9 mouse cellular contexts compared by ENCODE assay signal in genomic region chr12:31191329-31191954, GRCm38 (mm10). TPM values are rescaled to one million over a fixed set of nuclear protein-coding genes. Genes with fewer than 3 reads are reported as not detected.
DNase-seq lines count a peak whose midpoint lies in the region; ATAC-seq and TF ChIP-seq lines count a peak whose summit lies in the region.
"Had no signal": no experiment of that assay in that cellular context is flagged by ENCODE, and none has a peak within 500 bp of the region (broad histone marks: within the 10 kb centered on the region; RNA-seq: fewer than 3 reads in every experiment).

No protein-coding gene starts in this region.

- no peak for TF ChIP-seq POLR2A in thymus, adult 2 months (IDR thresholded peaks at IDR 0.05; ENCODE audit: control insufficient read depth, extremely low read depth, insufficient read depth, low read length, poor library complexity)

- H3K9ac ChIP-seq in hindbrain, postnatal 0 days (replicated peaks; ENCODE audit: low read length): no peak overlapping the region

- H3K4me2 ChIP-seq in hindbrain, postnatal 0 days (ENCODE audit: low read depth, low read length): 0 out of 2 replicates have a peak overlapping the region, but pooled peaks have one; percentile 11

- no peak overlapping the region for H3K27ac ChIP-seq in thymus, adult 2 months (ENCODE audit: control insufficient read depth, insufficient read depth, low read length)
- H3K27ac ChIP-seq in hindbrain, postnatal 0 days: no peak overlapping the region

- no peaks in the 10 kb centered on the region for H3K4me1 ChIP-seq in thymus, adult 2 months (replicated peaks; ENCODE audit: control insufficient read depth, insufficient read depth, low read length)
- no peaks in the 10 kb centered on the region for H3K4me1 ChIP-seq in hindbrain, postnatal 0 days (ENCODE audit: insufficient read depth, low read length)

- ATAC-seq in hindbrain, postnatal 0 days: peak; percentile 73

- no peak for TF ChIP-seq CTCF in thymus, adult 2 months (IDR thresholded peaks at IDR 0.05; ENCODE audit: borderline replicate concordance, control insufficient read depth, extremely low read depth, insufficient read depth, low read length, poor library complexity)
- no peak for TF ChIP-seq CTCF in hindbrain, postnatal 0 days (IDR thresholded peaks at IDR 0.05; ENCODE audit: low read depth)

- no peak overlapping the region for H3K4me3 ChIP-seq in thymus, adult 2 months (ENCODE audit: control insufficient read depth, insufficient read depth, low read length)
- H3K4me3 ChIP-seq in hindbrain, postnatal 0 days (ENCODE audit: low read length): no peak overlapping the region

- H3K27me3 ChIP-seq in thymus, adult 2 months (ENCODE audit: control insufficient read depth, insufficient read depth, low read length): no peaks in the 10 kb centered on the region
- H3K27me3 ChIP-seq in hindbrain, postnatal 0 days (ENCODE audit: insufficient read depth, low read length): no peaks in the 10 kb centered on the region

- no peaks in the 10 kb centered on the region for H3K9me3 ChIP-seq in hindbrain, postnatal 0 days (ENCODE audit: low read length)

- 69% methylated on average over 8 of the region's 8 CpGs for WGBS in thymus, adult 2 months
- WGBS in hindbrain, postnatal 0 days: 14% methylated on average over 8 of the region's 8 CpGs

- peak; percentile 2 to 4 for DNase-seq in thymus, adult 18-20 months
- no peak for DNase-seq in thymus, adult 2 months
- peak; percentile 64 for DNase-seq in gastrocnemius, postnatal 10 days
- peak; percentile 54 for DNase-seq in hindbrain, postnatal 0 days (ENCODE audit: low spot score)
- peak; percentile 65 for DNase-seq in lung, postnatal 25 days (ENCODE audit: low spot score)
- peak; percentile 71 to 77 for DNase-seq in urinary bladder, postnatal 4 days (ENCODE audit: low spot score in 2 of 2)
- no peak for DNase-seq in frontal cortex, postnatal 14 days (ENCODE audit: low spot score in 2 of 2)
- DNase-seq in cerebellum, postnatal 25 days: no peak

- no peaks in the 10 kb centered on the region for H3K36me3 ChIP-seq in thymus, adult 2 months (ENCODE audit: control insufficient read depth, insufficient read depth, low read length)
- H3K36me3 ChIP-seq in hindbrain, postnatal 0 days (ENCODE audit: insufficient read depth, low read length): no peaks in the 10 kb centered on the region

RNA-seq across cellular contexts. Expression of gene Gm6993, which starts 49.1 kb away (rescaled TPM):
- polyA plus RNA-seq in thymus, adult 2 months (2012; rRNA removed): not detected in 2 replicates
- not detected for total RNA-seq in gastrocnemius, postnatal 10 days (2021)
- not detected in 2 replicates for total RNA-seq in hindbrain, postnatal 0 days (2014; rRNA removed)
- not detected in 2 replicates for polyA plus RNA-seq in hindbrain, postnatal 0 days (2015; fragmentation: Nextera tagmentation; extraction: Ambion mirVana)
- total RNA-seq: layer of hippocampus, postnatal 10 days had no signal

Comparison
In these comparisons a context has a peak if more than half of its experiments do, and no peak if none do; other contexts are left out.
1. DNase-seq: peak in thymus, adult 18-20 months (2 of 2), gastrocnemius, postnatal 10 days (single experiment), hindbrain, postnatal 0 days (single experiment), lung, postnatal 25 days (single experiment) and urinary bladder, postnatal 4 days (2 of 2); none in thymus, adult 2 months (single experiment), frontal cortex, postnatal 14 days (0 of 2) and cerebellum, postnatal 25 days (0 of 2).